Mouse (Mus musculus): Measurements from ENCODE around the gene Coq10a. TPM values are rescaled to one million over a fixed set of nuclear protein-coding genes. Genes with fewer than 3 reads are reported as not detected.
"Not testable (repeated sequence)": the region's sequence is repeated elsewhere in the genome, so short reads cannot be mapped to it uniquely, and the experiment has no call there.

The Coq10a gene
- polyA plus RNA-seq, 1 experiment from 2014 or later, result 37.6 TPM

- no peak for ATAC-seq (ENCODE audit: low FRiP score)
- H3K27ac ChIP-seq, result peak overlapping the region; percentile 61; the same call in 1 of the 2 replicates
- peaks cover 22% of the 10 kb centered on the region for H3K4me1 ChIP-seq (replicated peaks)
- H3K4me2 ChIP-seq, result peak overlapping the region; percentile 64; the same call in 1 of the 2 replicates
- no peaks in the 10 kb centered on the region for H3K27me3 ChIP-seq
- no peak overlapping the region for H3K9ac ChIP-seq
- H3K9me3 ChIP-seq, result no peaks in the 10 kb centered on the region
- peak overlapping the region; percentile 99; the same call in 1 of the 2 replicates for H3K4me3 ChIP-seq
- 85% methylated on average over 3 of the region's 3 CpGs for WGBS
- no peaks in the 10 kb centered on the region for H3K36me3 ChIP-seq
These were observed 32.2 kb downstream of the Coq10a start for GRCm38 (mm10) chr10:128336597-128336996.

- H3K4me1 ChIP-seq (replicated peaks), result peaks cover 21% of the 10 kb centered on the region
- no peaks in the 10 kb centered on the region for H3K36me3 ChIP-seq
- no peak overlapping the region for H3K9ac ChIP-seq
- no peaks in the 10 kb centered on the region for H3K27me3 ChIP-seq
- no peak overlapping the region for H3K4me3 ChIP-seq
- WGBS, result 92% methylated on average over 3 of the region's 3 CpGs
- no peaks in the 10 kb centered on the region for H3K9me3 ChIP-seq
- no peak overlapping the region for H3K27ac ChIP-seq
- no peak for ATAC-seq (ENCODE audit: low FRiP score)
- H3K4me2 ChIP-seq, result no peak overlapping the region
These were observed 32.6 kb downstream of the Coq10a start for GRCm38 (mm10) chr10:128336195-128336594.

GRCm38 (mm10) chr10:128335582-128335981, 33.2 kb downstream of the Coq10a start:
- no peak overlapping the region for H3K9ac ChIP-seq
- 2% methylated on average over 4 of the region's 4 CpGs for WGBS

GRCm38 (mm10) chr10:128332358-128333249, 36.2 kb downstream of the Coq10a start:
- 88% methylated on average over 6 of the region's 6 CpGs for WGBS
- not testable (repeated sequence) for ATAC-seq (ENCODE audit: low FRiP score); H3K4me2 ChIP-seq

More at GRCm38 (mm10) chr10:128335582-128335981, 33.2 kb downstream of the Coq10a start:
- H3K36me3 ChIP-seq, result no peaks in the 10 kb centered on the region
- H3K4me3 ChIP-seq, result no peak overlapping the region
- no peaks in the 10 kb centered on the region for H3K9me3 ChIP-seq
- no peak for ATAC-seq (ENCODE audit: low FRiP score)
- no peaks in the 10 kb centered on the region for H3K27me3 ChIP-seq
- no peak overlapping the region for H3K27ac ChIP-seq
- H3K4me1 ChIP-seq (replicated peaks), result peaks cover 20% of the 10 kb centered on the region
- H3K4me2 ChIP-seq, result no peak overlapping the region

GRCm38 (mm10) chr10:128327610-128328009, 41.2 kb downstream of the Coq10a start:
- H3K4me1 ChIP-seq (replicated peaks), result peaks cover 15% of the 10 kb centered on the region
- no peak overlapping the region for H3K27ac ChIP-seq
- WGBS, result 88% methylated on average over 10 of the region's 10 CpGs
- H3K9me3 ChIP-seq, result no peaks in the 10 kb centered on the region
- no peak overlapping the region for H3K4me2 ChIP-seq
- no peak overlapping the region for H3K9ac ChIP-seq
- H3K4me3 ChIP-seq, result no peak overlapping the region
- H3K36me3 ChIP-seq, result peaks cover 46% of the 10 kb centered on the region
- ATAC-seq (ENCODE audit: low FRiP score), result no peak
- H3K27me3 ChIP-seq, result no peaks in the 10 kb centered on the region

More at GRCm38 (mm10) chr10:128332358-128333249, 36.2 kb downstream of the Coq10a start:
- H3K36me3 ChIP-seq, result peaks cover 24% of the 10 kb centered on the region
- H3K9ac ChIP-seq; H3K4me3 ChIP-seq; H3K9me3 ChIP-seq; H3K4me1 ChIP-seq (replicated peaks); H3K27me3 ChIP-seq; H3K27ac ChIP-seq: not testable (repeated sequence)

GRCm38 (mm10) chr10:128326825-128327224, 42.0 kb downstream of the Coq10a start:
- H3K4me3 ChIP-seq, result no peak overlapping the region
- no peaks in the 10 kb centered on the region for H3K27me3 ChIP-seq
- no peak overlapping the region for H3K4me2 ChIP-seq
- H3K9me3 ChIP-seq, result no peaks in the 10 kb centered on the region
- H3K36me3 ChIP-seq, result peaks cover 46% of the 10 kb centered on the region
- no peak for ATAC-seq (ENCODE audit: low FRiP score)
- H3K9ac ChIP-seq, result no peak overlapping the region
- no peak overlapping the region for H3K27ac ChIP-seq
- H3K4me1 ChIP-seq (replicated peaks), result peaks cover 16% of the 10 kb centered on the region
- 95% methylated on average over 8 of the region's 8 CpGs for WGBS

- Histone ChIP-seq H3K36me3 (peaks cover 54% of the 10 kb centered on the region), H3K9ac (peak overlapping the region; percentile 97), H3K27ac (peak overlapping the region; percentile 96), H3K4me1 (replicated peaks) (peaks cover 20% of the 10 kb centered on the region), H3K9me3 (no peaks in the 10 kb centered on the region), H3K4me3 (peak overlapping the region; percentile 90), H3K27me3 (no peaks in the 10 kb centered on the region), H3K4me2 (peak overlapping the region; percentile 92)
- WGBS, result 84% methylated on average over 8 of the region's 8 CpGs
- ATAC-seq (ENCODE audit: low FRiP score), result no peak
These were observed 45.3 kb downstream of the Coq10a start for GRCm38 (mm10) chr10:128323516-128323915.

- H3K27ac ChIP-seq, result peak within 1 kb of the TSS; percentile 96
- H3K4me2 ChIP-seq, result peak within 1 kb of the TSS; percentile 92
- H3K36me3 ChIP-seq, result peaks cover 54% of the 10 kb centered on the region
- H3K4me1 ChIP-seq (replicated peaks), result peaks cover 20% of the 10 kb centered on the region
- 0% methylated on average over 40 of the region's 40 CpGs for WGBS
- H3K9me3 ChIP-seq, result no peaks in the 10 kb centered on the region
- ATAC-seq (ENCODE audit: low FRiP score), result peak; percentile 95
- peak within 1 kb of the TSS; percentile 90 for H3K4me3 ChIP-seq
- H3K9ac ChIP-seq, result peak within 1 kb of the TSS; percentile 97
- H3K27me3 ChIP-seq, result no peaks in the 10 kb centered on the region
These were observed 46.4 kb downstream of the Coq10a start, which contains the start of gene Cnpy2 for GRCm38 (mm10) chr10:128322141-128323108. Gene Cnpy2, plus strand, starts transcription at chr10:128322459.

GRCm38 (mm10) chr10:128321641-128322040, 47.2 kb downstream of the Coq10a start:
- no peak for ATAC-seq (ENCODE audit: low FRiP score)
- H3K4me3 ChIP-seq, result peak overlapping the region; percentile 90
- H3K27ac ChIP-seq, result peak overlapping the region; percentile 35; the same call in 1 of the 2 replicates
- WGBS, result 63% methylated on average over 12 of the region's 12 CpGs
- peaks cover 20% of the 10 kb centered on the region for H3K4me1 ChIP-seq (replicated peaks)
- peak overlapping the region; percentile 62; the same call in 1 of the 2 replicates for H3K9ac ChIP-seq
- H3K36me3 ChIP-seq, result peaks cover 53% of the 10 kb centered on the region
- H3K4me2 ChIP-seq, result peak overlapping the region; percentile 92
- H3K9me3 ChIP-seq, result no peaks in the 10 kb centered on the region
- H3K27me3 ChIP-seq, result no peaks in the 10 kb centered on the region

- no peak overlapping the region for H3K4me2 ChIP-seq
- H3K9me3 ChIP-seq, result no peaks in the 10 kb centered on the region
- no peak overlapping the region for H3K4me3 ChIP-seq
- no peak for ATAC-seq (ENCODE audit: low FRiP score)
- H3K9ac ChIP-seq, result no peak overlapping the region
- peaks cover 87% of the 10 kb centered on the region for H3K36me3 ChIP-seq
- no peaks in the 10 kb centered on the region for H3K27me3 ChIP-seq
- H3K27ac ChIP-seq, result no peak overlapping the region
- peaks cover under 1% of the 10 kb centered on the region for H3K4me1 ChIP-seq (replicated peaks)
- WGBS, result 95% methylated on average over 8 of the region's 8 CpGs
These were observed 53.2 kb downstream of the Coq10a start for GRCm38 (mm10) chr10:128315578-128315977.

All from hindbrain, embryonic 13.5 days (tissue).